ENCODE assay signal across 8 mouse cellular contexts in the genomic region with DNA sequence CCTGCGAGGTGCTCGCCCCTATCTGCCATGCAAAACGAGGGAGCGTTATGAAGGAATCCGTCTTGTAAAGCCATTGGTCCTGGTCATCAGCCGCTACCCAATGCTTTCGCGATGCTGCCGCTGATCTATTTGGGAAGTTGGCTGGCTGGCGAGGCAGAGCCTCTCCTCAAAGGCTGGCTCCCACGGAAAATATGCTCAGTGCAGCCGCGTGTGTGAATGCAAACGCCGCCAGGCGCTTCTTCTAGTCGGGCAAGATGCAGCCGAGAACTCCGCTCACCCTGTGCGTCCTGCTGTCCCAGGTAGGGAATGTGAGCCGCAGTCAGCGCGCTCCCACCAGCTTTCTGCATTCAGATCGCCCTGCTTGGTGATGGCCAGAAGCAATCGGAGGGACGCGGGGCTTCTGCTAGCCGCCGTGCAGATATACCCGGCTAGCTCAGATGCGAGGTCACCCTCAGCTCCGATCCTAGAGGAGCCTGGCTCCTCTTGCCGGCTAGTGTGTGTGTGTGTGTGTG. TPM values are rescaled to one million over a fixed set of nuclear protein-coding genes. Genes with fewer than 3 reads are reported as not detected.
A peak's percentile ranks its signal among the peaks of the same experiment; 100 is the strongest.
DNase-seq lines count a peak whose midpoint lies in the region; ATAC-seq and TF ChIP-seq lines count a peak whose summit lies in the region.

A gene (plus strand): TSS at position 134 of the 512 bp plus-strand sequence.

- H3K27ac ChIP-seq in embryonic facial prominence, embryonic 12.5 days = peak within 1 kb of the TSS; percentile 17; the same call in 1 of the 2 replicates
- H3K27ac ChIP-seq in liver, embryonic 14.5 days = no peak within 1 kb of the TSS

- under 1% methylated on average over 33 of the region's 33 CpGs for WGBS in embryonic facial prominence, embryonic 12.5 days
- WGBS in liver, embryonic 14.5 days (ENCODE audit: insufficient replicate concordance) = 3% methylated on average over 32 of the region's 33 CpGs

- H3K9me3 ChIP-seq in embryonic facial prominence, embryonic 12.5 days = no peaks in the 10 kb centered on the region
- no peaks in the 10 kb centered on the region for H3K9me3 ChIP-seq in liver, embryonic 14.5 days (ENCODE audit: control insufficient read depth, low read length)

- peak within 1 kb of the TSS; percentile 87 for H3K4me2 ChIP-seq in embryonic facial prominence, embryonic 12.5 days (replicated peaks)
- peak within 1 kb of the TSS; percentile 2; the same call in 1 of the 2 replicates for H3K4me2 ChIP-seq in liver, embryonic 14.5 days (ENCODE audit: low read depth)

- TF ChIP-seq EP300 in liver, embryonic 14.5 days (IDR thresholded peaks at IDR 0.05; ENCODE audit: low read depth) = no peak

- peak within 1 kb of the TSS; percentile 55 for H3K9ac ChIP-seq in embryonic facial prominence, embryonic 12.5 days
- no peak within 1 kb of the TSS for H3K9ac ChIP-seq in liver, embryonic 14.5 days (replicated peaks)

- peaks cover 14% of the 10 kb centered on the region; the same call in 1 of the 2 replicates for H3K4me1 ChIP-seq in embryonic facial prominence, embryonic 12.5 days
- H3K4me1 ChIP-seq in liver, embryonic 14.5 days (replicated peaks; ENCODE audit: control insufficient read depth in 2 of 2, insufficient read depth in 2 of 2, low read length in 1 of 2) = no peaks in the 10 kb centered on the region

- no peak for TF ChIP-seq CTCF in liver, embryonic 14.5 days (IDR thresholded peaks at IDR 0.05; ENCODE audit: low read depth)

- H3K36me3 ChIP-seq in embryonic facial prominence, embryonic 12.5 days = no peaks in the 10 kb centered on the region
- H3K36me3 ChIP-seq in liver, embryonic 14.5 days (replicated peaks; ENCODE audit: control insufficient read depth, insufficient read depth, low read depth) = no peaks in the 10 kb centered on the region

- peak within 1 kb of the TSS; percentile 47 for H3K4me3 ChIP-seq in embryonic facial prominence, embryonic 12.5 days
- 0 out of 4 replicates have a peak within 1 kb of the TSS, but pooled peaks of 1 of the 2 experiments have one; percentile 11 for H3K4me3 ChIP-seq in liver, embryonic 14.5 days (ENCODE audit: insufficient read depth in 1 of 2, low read depth in 2 of 2, low read length in 2 of 2)

- H3K27me3 ChIP-seq in embryonic facial prominence, embryonic 12.5 days = peaks cover 53% of the 10 kb centered on the region
- H3K27me3 ChIP-seq in liver, embryonic 14.5 days (ENCODE audit: control insufficient read depth, insufficient read depth, low read length) = peaks cover 20% of the 10 kb centered on the region

- no peak for ATAC-seq in embryonic facial prominence, embryonic 12.5 days (ENCODE audit: insufficient number of reproducible peaks, insufficient read depth, low FRiP score, low TSS enrichment)
- ATAC-seq in liver, embryonic 14.5 days (ENCODE audit: insufficient read depth) = no peak

- peak; percentile 13 for DNase-seq in urinary bladder, postnatal 14 days (ENCODE audit: low spot score)
- no peak for DNase-seq in urinary bladder, postnatal 4 days (ENCODE audit: low spot score in 2 of 2)
- DNase-seq in heart, adult 18-20 months = peak; percentile 64 to 71
- peak; percentile 1 to 9 for DNase-seq in kidney, postnatal 36 days
- no peak for DNase-seq in liver, embryonic 14.5 days (ENCODE audit: low read depth in 3 of 3, low spot score in 3 of 3)
- DNase-seq in right cerebral cortex, postnatal 25 days = peak; percentile 83
- no peak for DNase-seq in spleen, postnatal 10 days (ENCODE audit: low spot score in 2 of 2)

RNA-seq across cellular contexts. Expression of the gene that starts here (rescaled TPM):
- 9.6 and 10.6 TPM in 2 replicates for polyA plus RNA-seq in embryonic facial prominence, embryonic 12.5 days (2016; fragmentation: Nextera tagmentation; extraction: Ambion mirVana)
- total RNA-seq in heart, adult 18-20 months (2021) = 100 to 1,000 TPM; 159 to 168 TPM
- polyA plus RNA-seq in liver, embryonic 14.5 days (2012; rRNA removed) = 0.15 and 0.18 TPM in 2 replicates
- polyA plus RNA-seq in liver, embryonic 14.5 days (2014; fragmentation: Nextera tagmentation; extraction: Ambion mirVana) = 0.24 and 0.43 TPM in 2 replicates

Comparison
In these comparisons a context has a peak if more than half of its experiments do, and no peak if none do; other contexts are left out.
1. DNase-seq: peak in urinary bladder, postnatal 14 days (single experiment), heart, adult 18-20 months (2 of 2), kidney, postnatal 36 days (2 of 2) and right cerebral cortex, postnatal 25 days (single experiment); none in urinary bladder, postnatal 4 days (0 of 2), liver, embryonic 14.5 days (0 of 3) and spleen, postnatal 10 days (0 of 2).